Mouse (Mus musculus): Measurements from ENCODE around the gene Usp32.
"Not testable (repeated sequence)": the region's sequence is repeated elsewhere in the genome, so short reads cannot be mapped to it uniquely, and the experiment has no call there.

The Usp32 gene

DNA sequence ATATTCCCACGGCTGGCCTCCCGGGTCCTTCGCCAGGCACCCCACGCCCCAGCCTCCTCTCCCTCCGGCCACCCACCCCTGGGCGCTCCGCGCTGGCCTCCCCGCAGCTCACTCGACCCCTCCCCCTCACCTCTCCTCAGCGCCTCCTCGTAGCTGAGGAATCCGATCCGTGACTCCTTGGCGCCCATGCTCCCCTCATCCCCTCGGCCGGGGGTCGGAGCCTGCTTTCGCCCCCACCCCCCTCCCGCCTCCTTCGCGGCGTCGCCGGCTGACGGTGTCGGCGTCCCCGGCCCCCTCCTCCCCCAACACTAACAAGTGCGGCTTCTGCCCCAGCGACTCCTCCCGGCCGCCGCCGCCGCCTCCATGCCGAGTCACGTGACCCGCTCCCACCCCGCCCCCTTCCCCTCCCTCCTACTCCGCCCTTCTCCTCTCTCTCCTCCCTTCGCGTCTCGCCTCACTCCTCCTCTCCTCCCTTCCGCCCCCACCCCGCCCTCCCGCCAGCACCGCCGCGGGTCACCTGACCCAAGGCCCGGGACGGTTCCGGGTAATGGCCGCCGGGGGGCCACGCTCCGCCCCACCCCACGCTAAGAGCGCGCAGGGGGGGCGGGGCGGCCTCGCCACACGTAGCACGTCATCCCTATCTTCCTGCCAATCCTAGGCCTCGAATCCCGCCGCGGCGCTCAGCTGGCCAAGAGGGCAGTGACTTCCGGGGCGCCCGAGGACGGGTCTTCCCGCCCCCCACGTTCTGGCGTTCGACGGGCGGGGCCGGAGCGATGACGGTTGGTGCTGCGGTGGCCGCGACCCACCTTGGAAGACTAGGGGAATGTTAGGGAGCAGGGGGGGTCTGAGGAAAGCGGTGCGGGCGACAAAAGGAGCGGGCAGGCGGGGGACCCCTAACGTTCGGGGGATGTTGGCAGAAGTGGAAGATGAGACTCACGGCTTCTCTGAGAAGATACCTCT, at the start of gene Usp32:
TSS of gene Usp32 (minus strand) at position 581 of the 960 bp plus-strand sequence.
- DNase-seq (ENCODE audit: low spot score) = peak; percentile 99

DNA sequence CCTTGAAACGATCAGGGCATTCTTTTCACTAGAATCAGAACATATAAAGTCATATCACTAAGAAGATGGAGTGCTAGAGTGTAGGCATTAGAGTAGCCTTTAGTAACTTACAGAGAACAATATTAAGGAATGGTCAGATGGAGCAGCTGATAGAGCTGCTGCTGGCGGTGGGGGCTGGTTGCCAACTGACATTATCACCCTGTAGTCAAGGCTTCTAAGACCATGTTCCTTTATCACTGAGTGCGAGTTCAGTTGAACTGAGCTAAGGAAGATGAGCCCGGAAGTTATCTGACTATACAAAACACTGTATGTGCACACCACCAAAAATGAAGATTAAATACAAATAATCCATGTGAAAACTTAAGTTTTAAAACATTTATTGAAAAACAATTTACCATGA, 49.1 kb upstream of the Usp32 start:
- DNase-seq (ENCODE audit: low spot score) = no peak

- DNase-seq (ENCODE audit: low spot score) = no peak
These were observed 44.9 kb upstream of the Usp32 start for GRCm38 (mm10) chr11:85184839-85185238.

DNA sequence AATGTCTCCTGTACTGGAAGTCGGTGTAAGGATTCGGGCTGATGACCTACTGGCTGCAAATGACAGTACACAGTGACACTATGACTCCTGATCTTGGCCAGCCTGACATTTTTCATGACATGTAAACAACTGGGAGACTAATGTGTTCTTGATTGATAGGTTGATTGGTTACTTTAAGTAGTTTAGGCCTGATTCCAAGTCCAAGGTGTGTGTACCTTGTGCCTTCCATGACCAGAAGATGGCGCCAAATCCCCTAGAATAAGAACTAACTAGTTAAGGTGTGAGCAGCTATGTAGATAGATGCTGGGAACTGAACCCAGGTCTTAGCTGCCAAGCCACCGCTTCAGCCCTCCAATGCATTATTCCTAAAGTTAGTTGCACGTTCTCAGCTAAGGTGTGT, 44.1 kb upstream of the Usp32 start:
- DNase-seq (ENCODE audit: low spot score) = peak; percentile 48

DNA sequence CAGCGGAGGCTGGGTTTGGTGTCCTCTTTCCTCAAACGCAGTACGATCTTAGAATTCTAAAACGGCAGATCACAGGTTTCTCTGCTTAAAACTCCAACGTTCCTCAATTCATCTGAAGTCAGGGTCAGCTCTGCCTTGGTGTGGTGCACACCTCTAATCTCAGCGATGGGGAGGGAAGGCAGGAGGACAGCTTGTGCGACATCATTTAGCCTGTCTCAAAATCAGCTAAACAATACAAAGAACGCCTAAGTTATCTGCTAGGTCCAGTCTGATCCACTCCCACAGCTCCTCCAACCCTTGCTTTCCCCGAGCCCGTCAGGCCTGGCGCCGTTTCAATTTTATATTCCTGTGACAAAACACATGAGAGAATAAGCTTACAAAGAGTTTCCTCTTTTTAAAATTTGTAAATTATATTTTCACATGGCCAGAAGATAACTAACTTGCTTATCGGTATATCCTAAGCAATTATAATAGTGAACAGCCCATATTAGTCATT, 43.4 kb upstream of the Usp32 start:
- DNase-seq (ENCODE audit: low spot score) = no peak

GRCm38 (mm10) chr11:85182617-85183283, 42.8 kb upstream of the Usp32 start:
- no peak for DNase-seq (ENCODE audit: low spot score)

- DNase-seq (ENCODE audit: low spot score) = no peak
These were observed 38.5 kb upstream of the Usp32 start for GRCm38 (mm10) chr11:85178413-85178812.

- no peak for DNase-seq (ENCODE audit: low spot score)
These were observed 37.8 kb upstream of the Usp32 start for GRCm38 (mm10) chr11:85177761-85178160.

DNA sequence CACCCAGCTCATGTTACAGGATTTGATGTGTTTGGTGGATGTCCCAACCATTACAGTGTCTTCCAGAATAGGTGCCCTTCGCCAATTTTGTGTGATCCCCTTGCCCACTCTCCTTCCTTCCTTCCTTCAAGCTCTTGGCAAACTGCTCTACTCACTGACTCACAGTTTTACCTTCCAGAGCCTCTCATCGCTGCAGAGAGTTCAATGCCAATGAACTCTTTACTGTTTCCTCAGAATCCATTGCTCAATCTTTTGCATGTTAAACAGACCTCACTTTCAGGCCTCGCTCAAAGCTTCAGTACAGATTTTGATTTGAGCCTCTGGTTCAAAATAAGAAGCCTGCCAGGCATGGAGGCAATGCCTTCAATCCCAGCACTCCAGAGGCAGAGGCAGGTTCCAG, 36.0 kb upstream of the Usp32 start:
- no peak for DNase-seq (ENCODE audit: low spot score)

DNA sequence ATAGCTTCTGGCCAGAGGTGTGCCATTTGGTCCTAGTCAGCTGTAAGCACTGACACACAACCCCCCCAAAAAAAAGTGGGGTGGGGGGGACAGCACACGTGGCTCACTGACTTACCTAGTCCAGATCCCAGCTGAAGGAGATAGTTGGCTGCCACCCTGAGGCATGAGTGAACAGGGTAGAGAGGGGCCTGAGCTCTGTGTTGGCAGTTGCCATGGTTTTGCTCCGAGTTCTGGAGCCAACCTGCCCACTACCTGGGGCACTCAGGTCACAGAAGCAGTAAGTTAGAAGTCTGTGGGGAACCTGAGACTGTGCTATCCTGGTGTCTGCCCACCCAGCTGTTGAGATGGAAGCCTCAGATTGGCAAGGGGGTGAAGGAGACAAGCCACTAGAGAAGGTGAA, 30.9 kb upstream of the Usp32 start:
- no peak for DNase-seq (ENCODE audit: low spot score)

- DNase-seq (ENCODE audit: low spot score) = peak; percentile 85
These were observed 30.2 kb upstream of the Usp32 start, which contains the start of gene 1700125H20Rik for GRCm38 (mm10) chr11:85170058-85170740. Gene 1700125H20Rik (plus strand): TSS chr11:85170404.

DNA sequence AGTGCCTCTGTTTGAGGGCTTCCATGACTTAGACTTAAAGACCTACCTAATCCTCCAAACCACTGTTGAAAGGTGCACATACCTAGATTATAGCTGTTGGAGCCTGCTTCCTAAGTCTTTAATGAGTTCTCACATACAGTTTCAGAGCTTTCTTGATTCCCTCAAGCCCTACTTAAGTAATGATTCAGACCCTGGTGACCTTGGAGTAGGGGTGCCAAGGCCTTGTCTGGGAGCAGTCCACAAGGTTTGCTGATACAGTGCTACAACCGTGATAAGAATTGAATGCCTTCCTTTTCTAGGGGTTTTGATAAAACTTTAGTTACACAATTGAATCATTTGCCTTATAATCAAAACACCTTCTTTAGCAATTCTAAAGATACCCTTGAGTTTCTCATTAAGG, 27.5 kb upstream of the Usp32 start:
- DNase-seq (ENCODE audit: low spot score) = no peak

DNA sequence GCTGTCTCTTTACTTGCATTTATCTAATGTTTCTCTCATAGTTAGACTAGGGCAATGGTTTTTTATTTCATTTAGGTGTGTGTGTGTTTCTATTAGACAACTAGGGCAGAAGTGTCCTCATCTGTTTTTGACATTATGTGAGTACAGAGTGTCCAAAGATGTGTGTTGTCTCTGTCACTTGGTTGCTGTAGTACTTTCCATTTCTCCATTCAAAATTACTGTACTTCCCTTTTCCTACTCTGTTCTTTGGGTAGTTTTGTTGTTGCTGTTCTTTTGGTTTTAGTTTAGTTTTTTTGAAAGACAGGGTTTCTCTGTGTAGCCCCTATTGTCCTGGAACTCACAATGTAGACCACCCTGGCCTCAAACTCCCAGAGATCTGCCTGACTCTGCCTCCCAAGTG, 24.4 kb upstream of the Usp32 start:
- peak; percentile 22 for DNase-seq (ENCODE audit: low spot score)

DNA sequence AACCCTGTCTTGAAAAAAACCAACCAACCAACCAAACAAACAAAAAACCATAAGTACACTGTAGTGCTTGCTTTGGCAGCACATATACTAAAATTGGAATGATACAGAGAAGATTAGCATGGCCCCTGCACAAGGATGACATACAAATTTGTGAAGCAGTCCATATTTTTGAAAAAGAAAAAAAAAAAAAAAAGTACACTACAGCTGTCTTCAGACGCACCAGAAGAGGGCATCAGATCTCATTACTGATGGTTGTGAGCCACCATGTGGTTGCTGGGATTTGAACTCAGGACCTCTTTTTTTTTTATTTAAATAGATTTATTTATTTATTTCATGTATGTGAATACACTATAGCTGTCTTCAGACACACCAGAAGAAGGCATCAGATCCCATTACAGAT, 23.1 kb upstream of the Usp32 start:
- not testable (repeated sequence) for DNase-seq (ENCODE audit: low spot score)

GRCm38 (mm10) chr11:85157301-85157700, 17.3 kb upstream of the Usp32 start:
- DNase-seq (ENCODE audit: low spot score) = no peak

DNA sequence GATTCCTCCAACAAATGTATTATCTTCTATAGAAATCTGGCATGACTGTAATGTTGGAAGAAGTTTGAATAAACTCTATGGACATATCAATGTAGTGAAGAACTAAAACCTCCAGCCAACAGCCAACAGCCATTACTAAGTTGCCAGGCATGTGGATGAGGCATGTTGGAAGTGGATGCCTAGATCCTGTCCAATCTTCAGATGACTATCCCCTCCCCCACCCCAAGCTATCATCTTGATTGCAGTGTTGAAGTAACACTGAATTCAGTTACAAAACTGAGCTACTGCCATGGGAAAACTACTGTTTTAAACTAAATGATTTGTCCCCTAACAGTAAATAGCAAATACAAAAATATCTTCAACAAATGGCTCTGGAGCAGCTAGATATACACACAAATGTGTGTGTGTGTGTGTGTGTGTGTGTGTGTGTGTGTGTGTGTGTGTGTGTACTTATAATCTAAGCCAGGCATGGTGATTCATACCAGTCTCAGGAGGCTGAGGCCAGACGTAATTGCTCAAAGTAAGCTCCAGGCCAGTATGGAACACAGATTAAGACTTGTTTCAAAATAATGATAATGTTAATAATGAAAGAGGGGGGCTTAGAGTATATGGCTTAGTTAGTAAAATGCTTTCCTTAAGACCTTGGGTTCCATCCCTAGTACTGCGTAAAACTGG, 12.4 kb upstream of the Usp32 start:
- peak; percentile 45 for DNase-seq (ENCODE audit: low spot score)

DNA sequence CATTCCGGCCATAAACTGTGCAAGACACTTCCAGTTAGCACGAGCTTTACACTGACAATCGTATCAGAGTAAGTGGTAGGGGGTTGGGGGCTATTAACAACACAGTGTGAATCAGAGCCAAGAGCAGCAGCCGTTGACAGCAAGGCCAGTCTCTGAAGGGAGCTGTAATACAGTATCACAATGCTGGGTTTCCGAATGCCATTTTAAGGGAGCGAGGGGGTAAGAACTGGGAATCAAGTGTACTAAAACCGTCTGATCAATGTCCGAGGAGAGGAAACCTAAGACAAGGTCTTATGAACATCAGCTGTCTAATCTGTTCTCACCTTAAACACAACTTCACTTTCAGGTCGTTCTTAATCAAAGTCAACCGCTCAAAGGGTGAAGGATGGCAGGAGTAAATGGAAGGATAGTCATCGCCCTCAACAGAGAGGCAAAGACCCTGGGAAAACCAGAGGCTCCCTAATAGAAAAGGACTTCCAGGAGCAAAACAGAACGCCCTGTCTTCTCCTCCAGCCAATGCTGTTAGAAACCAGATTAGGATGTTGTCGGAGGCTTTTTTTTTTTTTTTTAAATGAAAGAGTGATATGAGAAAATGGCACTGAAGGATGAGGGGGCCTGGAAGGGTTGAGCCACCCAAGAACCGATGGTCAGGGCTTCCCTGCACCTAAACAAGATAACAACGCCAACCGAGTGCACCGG, 1.0 kb downstream of the Usp32 start:
- peak; percentile 47 for DNase-seq (ENCODE audit: low spot score)

GRCm38 (mm10) chr11:85131542-85131941, 8.4 kb downstream of the Usp32 start:
- no peak for DNase-seq (ENCODE audit: low spot score)

DNA sequence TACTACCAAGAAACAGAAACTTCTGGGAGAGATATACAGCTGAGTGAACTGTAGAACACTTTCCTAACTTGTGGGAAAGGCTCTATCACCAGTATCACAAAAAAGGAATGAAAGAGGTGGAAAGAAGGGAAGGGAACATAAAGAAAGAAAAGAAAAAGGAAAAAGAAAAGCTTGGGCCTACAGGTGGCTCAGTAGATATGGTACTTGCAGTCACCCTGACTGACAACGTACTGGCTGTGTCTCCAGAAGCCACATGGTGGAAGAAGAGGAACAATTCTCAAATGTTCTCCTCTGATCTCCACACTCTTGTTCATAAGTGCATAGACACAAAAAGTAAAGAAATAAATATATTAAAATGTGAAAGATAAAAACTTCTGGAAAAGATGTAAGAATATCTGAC, 11.1 kb downstream of the Usp32 start:
- DNase-seq (ENCODE audit: low spot score) = no peak

DNA sequence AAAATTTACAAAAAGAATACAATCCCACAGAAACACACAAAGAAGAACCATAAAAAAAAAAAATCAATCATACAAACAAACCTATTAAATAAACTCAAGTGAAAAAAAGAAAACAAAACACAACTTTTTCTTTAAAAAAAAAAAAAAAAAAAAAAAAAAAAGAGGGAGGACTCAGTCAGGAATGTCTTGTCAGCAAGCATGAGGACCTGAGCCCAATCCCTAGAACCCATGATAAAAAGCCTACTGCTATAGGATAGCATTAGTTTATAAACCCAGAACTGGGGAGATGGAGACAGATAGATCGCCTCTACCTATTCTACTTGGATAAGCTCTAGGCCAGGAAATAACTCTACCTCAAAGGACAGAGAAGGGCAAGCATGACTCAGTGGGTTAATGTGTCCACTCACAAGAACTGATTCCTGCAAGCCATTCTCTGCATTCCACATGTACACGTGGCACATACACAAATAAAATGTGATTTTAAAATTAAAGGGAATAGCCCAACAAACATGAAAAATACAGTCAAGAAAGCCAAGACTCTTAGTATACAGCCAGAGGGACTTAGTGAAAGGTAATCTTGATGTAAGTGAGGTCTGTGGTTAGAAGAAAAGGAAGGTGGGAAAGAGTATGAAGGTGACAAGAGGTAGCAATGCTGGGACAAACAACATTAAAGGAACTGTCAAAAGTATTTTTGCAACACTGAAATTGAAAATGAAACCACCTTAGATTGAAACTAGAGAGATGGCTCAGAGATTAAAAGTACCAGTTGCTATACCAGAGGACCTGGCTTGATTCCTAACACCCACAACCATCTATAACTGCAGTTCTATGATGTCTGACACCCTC, 13.5 kb downstream of the Usp32 start:
- no peak for DNase-seq (ENCODE audit: low spot score)
